Mouse (Mus musculus): ENCODE data around the gene Prss36. TPM values are rescaled to one million over a fixed set of nuclear protein-coding genes. Genes with fewer than 3 reads are reported as not detected.

The Prss36 gene
- polyA plus RNA-seq, 1 experiment, result 20.2 TPM

DNA sequence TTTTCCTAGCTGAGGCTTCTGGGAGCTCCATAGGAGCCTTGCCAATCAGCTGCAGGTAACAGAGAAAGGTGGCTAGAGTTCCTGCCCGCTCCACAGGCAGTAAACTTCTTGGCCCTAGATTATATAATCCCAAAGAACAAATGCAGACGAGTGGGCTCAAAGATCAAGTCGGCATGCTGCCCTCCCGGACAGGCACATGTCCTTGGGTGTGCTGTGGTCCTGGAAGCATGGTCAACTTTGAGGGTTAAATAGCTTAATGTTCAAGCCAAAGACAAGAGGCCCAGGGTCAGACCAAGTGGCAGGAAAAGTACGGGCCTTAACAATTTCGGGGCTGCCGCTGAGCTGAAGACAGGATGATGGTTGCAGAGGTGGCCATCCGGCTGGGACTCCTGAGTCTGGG is 20.5 kb downstream of the Prss36 start:
- no peak overlapping the region for H3K27ac ChIP-seq (replicated peaks; ENCODE audit: low read depth, low read length)
- no peaks in the 10 kb centered on the region for H3K4me1 ChIP-seq (ENCODE audit: control insufficient read depth, insufficient read depth, insufficient read length, low read length)
- no peak overlapping the region for H3K4me3 ChIP-seq (ENCODE audit: insufficient read depth, low read depth, low read length)

DNA sequence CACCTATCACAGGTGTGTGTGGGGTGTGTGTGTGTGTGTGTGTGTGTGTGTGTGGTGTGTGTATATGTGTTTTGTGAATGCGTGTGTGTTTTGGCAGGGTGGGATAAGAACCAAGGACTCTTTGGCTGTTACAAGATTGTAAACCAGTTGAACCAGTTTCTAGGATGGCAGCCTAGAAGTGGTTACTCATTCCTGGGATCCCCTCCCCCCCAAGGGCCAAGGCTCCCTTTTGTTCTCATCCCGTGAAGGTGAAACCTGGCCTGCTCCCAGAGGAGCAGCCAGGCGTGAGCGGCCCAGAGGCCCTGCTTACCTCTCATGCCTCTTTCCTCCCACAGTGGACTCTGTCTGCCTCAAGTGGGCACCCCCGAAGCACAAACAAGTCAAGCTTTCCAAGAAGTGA is 21.3 kb downstream of the Prss36 start:
- H3K27ac ChIP-seq (replicated peaks; ENCODE audit: low read depth, low read length), result no peak overlapping the region
- no peaks in the 10 kb centered on the region for H3K4me1 ChIP-seq (ENCODE audit: control insufficient read depth, insufficient read depth, insufficient read length, low read length)
- H3K4me3 ChIP-seq (ENCODE audit: insufficient read depth, low read depth, low read length), result no peak overlapping the region

DNA sequence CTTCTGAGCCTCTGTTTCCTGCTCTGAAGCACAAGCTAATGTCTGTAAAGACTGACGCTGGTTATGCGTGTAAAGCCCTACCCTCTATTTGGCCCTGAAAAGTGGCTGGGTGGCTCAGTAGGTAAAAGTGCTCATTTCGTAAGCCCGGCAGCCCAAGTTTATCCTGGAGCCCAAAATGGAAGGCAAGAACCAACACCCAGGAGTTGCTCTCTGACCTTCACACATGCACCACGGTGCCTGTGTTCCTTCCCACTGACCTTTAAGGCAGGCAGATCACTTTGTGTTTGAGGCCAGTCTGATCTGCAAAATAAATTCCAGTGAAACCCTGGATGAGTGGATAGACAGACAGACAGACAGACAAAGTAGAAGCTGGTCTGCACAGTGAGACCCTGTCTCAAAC is 22.8 kb downstream of the Prss36 start:
- H3K4me1 ChIP-seq (ENCODE audit: control insufficient read depth, insufficient read depth, insufficient read length, low read length), result no peaks in the 10 kb centered on the region
- H3K27ac ChIP-seq (replicated peaks; ENCODE audit: low read depth, low read length), result peak overlapping the region; percentile 19; the same call in 1 of the 2 replicates
- H3K4me3 ChIP-seq (ENCODE audit: insufficient read depth, low read depth, low read length), result no peak overlapping the region

DNA sequence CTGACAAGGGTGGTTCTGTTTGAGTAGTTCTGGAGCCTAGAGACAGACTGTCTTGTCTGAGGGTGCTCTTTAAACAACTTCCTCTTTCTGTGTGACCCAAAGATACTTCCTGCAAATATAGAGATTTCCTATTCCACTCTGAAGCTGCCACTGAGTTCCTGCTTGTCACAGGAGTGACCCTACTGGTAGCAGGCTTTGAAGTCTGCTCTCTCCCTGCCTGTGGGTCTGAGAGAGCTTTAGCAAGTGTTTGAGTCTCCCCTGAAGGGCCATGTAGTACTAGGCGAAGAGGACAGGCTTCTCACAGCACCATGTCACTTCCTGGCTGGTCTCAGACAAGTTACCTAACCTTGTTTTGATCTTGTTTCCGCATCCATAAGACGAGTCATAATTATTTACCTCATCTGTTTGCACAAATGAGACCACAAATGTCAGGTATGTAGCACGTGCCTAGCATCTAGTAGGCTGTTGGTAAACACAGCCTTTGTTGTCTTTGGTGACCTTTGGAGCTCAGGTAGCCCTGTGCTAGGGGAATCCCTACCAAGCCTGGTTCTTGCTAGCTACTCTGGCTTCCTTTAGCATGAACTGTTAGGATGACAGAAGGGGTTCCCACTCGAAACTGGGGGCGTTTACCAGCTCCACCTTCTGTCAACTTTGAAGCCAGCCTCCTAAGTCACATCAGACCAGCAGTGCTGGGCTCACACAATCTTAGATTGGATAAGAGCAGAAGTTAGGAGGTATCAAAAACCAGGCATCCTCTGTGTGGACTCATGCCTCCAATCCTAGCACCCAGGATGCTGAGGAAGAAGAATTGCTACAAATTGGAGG is 23.9 kb downstream of the Prss36 start:
- Histone ChIP-seq H3K27ac (replicated peaks; ENCODE audit: low read depth, low read length) (peak overlapping the region; percentile 59), H3K4me1 (ENCODE audit: control insufficient read depth, insufficient read depth, insufficient read length, low read length) (no peaks in the 10 kb centered on the region), H3K4me3 (ENCODE audit: insufficient read depth, low read depth, low read length) (no peak overlapping the region)

DNA sequence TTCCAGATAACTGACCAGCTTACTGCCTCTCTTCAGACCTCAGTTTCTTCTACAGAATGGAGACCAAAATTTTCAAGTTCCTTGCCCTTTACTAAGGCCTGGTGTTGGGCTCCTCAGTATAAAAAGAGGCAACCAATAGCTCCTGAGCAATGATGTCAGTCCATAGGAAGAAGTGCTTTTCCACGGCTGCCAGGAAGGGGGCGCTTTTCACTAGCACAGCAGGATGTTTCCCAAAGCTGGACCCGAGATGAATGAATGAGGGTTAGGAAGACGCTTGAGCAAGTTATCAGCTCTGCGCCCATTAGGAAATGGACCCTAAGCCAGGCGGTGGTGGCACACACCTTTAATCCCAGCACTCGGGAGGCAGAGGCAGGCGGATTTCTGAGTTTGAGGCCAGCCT is 25.0 kb downstream of the Prss36 start:
- H3K4me1 ChIP-seq (ENCODE audit: control insufficient read depth, insufficient read depth, insufficient read length, low read length), result no peaks in the 10 kb centered on the region
- no peak overlapping the region for H3K27ac ChIP-seq (replicated peaks; ENCODE audit: low read depth, low read length)
- no peak overlapping the region for H3K4me3 ChIP-seq (ENCODE audit: insufficient read depth, low read depth, low read length)

DNA sequence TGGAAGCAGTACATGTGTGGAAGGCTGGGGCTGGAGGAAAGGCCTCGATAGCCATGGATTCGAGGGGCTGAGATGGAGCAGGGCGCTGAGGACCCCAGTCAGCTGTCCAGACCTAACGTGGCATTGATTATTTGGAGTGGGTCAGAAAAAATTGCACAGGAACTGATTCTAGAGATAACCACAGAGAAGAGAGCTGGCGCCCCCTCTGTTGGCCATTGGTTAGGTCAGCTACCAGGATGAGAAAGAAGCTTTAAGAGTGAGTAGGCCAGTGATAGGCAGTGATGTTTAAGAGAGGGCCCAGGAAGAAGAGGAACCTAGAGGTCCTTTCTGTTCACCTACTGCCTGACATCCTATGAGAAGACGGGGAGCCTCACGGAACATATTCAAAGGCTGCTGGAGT is 27.2 kb downstream of the Prss36 start:
- H3K4me3 ChIP-seq (ENCODE audit: insufficient read depth, low read depth, low read length), result no peak overlapping the region
- no peaks in the 10 kb centered on the region for H3K4me1 ChIP-seq (ENCODE audit: control insufficient read depth, insufficient read depth, insufficient read length, low read length)
- no peak overlapping the region for H3K27ac ChIP-seq (replicated peaks; ENCODE audit: low read depth, low read length)

DNA sequence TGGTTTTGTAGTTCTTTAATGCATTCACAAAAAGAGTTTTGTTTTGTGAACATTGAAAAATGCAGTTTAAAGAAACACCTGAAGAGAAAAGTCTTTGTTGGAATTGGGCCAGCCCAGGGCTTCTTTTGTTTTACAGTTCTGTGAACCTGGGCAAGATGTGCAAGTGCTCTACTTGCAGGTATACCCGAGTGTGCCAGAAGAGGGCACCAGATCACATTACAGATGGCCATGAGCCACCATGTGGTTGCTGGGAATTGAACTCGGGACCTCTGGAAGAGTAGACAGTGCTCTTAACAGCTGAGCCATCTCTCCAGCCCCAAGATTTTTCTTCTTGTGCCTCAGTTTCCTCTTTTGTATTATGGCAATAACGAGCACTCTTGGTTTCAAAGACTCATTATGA is 28.3 kb downstream of the Prss36 start:
- H3K4me3 ChIP-seq (ENCODE audit: insufficient read depth, low read depth, low read length), result no peak overlapping the region
- no peaks in the 10 kb centered on the region for H3K4me1 ChIP-seq (ENCODE audit: control insufficient read depth, insufficient read depth, insufficient read length, low read length)
- no peak overlapping the region for H3K27ac ChIP-seq (replicated peaks; ENCODE audit: low read depth, low read length)

DNA sequence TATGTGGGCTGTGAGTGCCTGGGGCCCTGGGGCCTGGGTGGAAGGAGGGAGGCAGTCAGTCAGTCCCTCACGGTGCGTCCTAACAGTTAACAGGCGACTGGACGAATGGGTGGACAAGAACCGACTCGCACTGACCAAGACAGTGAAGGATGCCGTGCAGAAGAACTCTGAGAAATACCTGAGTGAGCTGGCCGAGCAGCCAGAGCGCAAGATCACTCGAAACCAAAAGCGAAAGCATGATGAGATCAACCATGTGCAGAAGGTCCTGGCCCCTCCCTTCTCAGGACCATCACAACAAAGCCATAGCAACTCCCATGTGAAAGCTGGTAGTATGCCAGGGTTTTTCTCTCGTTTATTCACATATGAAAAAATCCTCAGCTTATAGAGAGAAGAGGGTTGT is 31.2 kb downstream of the Prss36 start:
- H3K27ac ChIP-seq (replicated peaks; ENCODE audit: low read depth, low read length), result no peak overlapping the region
- no peaks in the 10 kb centered on the region for H3K4me1 ChIP-seq (ENCODE audit: control insufficient read depth, insufficient read depth, insufficient read length, low read length)
- no peak overlapping the region for H3K4me3 ChIP-seq (ENCODE audit: insufficient read depth, low read depth, low read length)

DNA sequence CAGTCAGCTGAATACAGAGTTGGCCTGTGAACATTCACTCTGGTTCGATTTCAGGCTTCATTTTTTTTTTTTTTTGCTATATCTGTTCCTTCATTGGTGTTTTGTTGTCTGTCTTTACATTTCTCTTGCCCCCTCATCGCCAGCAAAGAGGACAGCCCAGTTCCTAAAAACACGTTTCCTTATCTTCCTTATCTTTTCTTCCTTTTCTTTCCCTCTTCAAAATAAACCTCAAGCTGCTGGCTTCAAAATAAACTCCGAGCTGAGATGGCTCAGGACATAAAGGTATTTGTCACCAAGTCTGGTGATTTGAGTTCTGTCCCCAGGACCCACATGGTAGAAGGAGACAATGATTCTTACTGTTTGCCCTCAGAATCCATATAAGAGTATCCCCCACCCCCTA is 33.6 kb downstream of the Prss36 start:
- Histone ChIP-seq H3K4me1 (ENCODE audit: control insufficient read depth, insufficient read depth, insufficient read length, low read length) (peaks cover 5% of the 10 kb centered on the region), H3K4me3 (ENCODE audit: insufficient read depth, low read depth, low read length) (peak overlapping the region; percentile 81), H3K27ac (replicated peaks; ENCODE audit: low read depth, low read length) (no peak overlapping the region)

DNA sequence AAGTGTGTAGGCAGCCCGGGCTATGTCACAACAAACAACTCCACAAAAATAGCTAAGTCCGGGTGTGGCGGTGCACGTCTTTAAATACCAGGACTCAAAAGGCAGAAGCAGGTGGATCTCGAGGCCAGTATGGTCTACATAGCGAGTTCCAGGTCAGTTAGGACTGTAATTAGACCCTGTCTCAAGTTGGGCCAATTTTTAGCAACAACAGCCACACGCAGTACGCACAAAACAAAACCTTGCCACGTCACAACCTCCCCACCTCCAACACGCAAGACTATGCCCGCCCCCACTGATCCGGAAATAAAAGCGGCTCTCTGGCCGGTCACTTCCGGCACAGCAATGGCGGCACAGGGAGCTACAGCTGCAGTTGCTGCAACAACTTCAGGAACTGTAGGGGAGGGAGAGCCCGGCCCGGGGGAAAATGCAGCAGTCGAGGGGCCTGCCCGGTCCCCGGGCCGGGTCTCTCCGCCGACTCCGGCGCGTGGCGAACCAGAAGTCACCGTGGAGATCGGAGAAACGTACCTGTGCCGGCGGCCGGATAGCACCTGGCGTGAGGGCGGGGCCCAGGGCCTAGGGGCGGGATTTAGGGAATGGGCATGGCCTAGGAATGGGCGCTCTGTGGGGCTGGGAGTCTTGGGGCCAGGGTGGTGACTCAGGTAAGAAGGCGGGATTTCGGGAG is 34.2 kb downstream of the Prss36 start, which contains the start of gene Kat8:
TSS of gene Kat8 (plus strand) at position 327 of the 682 bp plus-strand sequence.
- Histone ChIP-seq H3K4me3 (ENCODE audit: insufficient read depth, low read depth, low read length) (peak within 1 kb of the TSS; percentile 81), H3K4me1 (ENCODE audit: control insufficient read depth, insufficient read depth, insufficient read length, low read length) (peaks cover 6% of the 10 kb centered on the region), H3K27ac (replicated peaks; ENCODE audit: low read depth, low read length) (peak within 1 kb of the TSS; percentile 88)

DNA sequence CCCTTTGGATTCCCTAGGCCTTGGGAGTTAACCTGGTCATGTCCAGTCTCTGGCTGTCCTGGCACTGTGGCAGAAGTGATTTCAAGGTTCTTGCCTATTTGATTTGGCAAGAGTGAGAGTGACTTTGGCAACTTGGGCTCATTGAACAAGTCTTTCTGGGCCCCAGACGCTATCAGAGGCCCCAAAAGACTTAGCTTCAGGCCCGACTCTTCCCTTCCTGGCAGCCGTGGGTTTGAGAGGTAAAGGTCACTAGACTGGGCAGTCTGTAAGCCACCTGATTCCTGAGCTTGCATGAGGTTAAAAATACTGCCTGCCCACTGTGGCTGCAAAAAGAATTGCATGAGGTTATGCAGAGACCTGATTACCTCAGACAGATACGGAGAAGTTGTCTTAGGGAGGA is 37.9 kb downstream of the Prss36 start:
- peaks cover 6% of the 10 kb centered on the region for H3K4me1 ChIP-seq (ENCODE audit: control insufficient read depth, insufficient read depth, insufficient read length, low read length)
- peak overlapping the region; percentile 87 for H3K27ac ChIP-seq (replicated peaks; ENCODE audit: low read depth, low read length)
- H3K4me3 ChIP-seq (ENCODE audit: insufficient read depth, low read depth, low read length), result no peak overlapping the region

DNA sequence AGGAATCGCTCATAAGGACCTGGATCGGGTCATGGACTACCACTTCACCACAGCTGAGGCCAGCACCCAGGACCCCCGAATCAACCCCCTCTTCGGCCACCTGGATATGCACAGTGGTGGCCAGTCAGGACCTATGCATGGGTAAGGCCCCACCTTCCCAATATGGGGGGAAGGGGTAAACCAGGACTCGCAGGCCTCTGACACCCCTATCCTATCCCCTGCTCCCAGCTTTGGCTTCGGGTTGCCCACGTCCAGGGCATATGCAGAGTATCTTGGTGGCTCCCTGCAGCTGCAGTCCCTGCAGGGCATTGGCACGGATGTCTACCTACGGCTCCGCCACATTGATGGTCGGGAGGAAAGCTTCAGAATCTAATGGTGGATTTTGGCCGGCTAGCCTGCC is 38.6 kb downstream of the Prss36 start:
- peaks cover 6% of the 10 kb centered on the region for H3K4me1 ChIP-seq (ENCODE audit: control insufficient read depth, insufficient read depth, insufficient read length, low read length)
- H3K27ac ChIP-seq (replicated peaks; ENCODE audit: low read depth, low read length), result peak overlapping the region; percentile 87
- H3K4me3 ChIP-seq (ENCODE audit: insufficient read depth, low read depth, low read length), result no peak overlapping the region

DNA sequence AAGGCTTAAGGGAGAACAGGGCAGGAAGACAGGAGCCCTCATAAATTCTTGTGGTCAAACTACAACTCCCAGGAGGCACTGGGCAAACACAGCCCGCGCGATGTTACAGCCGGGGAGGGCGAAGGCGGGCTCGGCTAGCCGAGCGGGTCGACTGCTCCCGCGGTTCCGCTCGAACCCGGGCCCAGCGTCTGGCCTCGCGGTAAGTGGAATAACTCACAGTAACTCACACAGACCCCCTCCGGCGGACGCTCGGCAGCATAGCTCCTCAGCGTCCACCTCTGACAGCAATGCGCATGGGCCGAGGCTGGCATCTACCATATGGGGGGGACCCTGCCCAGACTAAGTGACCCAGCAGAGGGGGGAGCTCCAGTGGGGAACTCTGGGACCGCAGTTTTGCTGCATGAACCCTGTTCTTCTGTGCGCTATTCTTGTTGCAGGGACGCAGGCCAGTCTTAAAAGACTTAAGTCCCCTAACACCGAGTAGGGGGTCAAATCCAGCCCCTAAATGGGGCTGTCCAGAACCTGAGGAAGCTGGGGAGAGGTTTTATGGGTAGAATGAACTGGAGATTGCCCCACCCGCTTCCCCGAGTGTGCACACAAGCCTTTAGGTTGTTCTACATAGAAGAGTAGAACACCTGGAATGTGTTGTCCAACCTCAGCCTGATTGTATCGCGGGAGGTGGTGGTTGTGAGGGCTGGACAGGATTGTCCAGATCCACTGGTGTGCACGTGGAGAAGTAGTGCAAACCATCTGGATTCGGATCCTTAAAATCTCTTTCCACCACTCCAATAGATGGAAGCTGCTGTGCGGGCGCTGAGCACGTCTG is 42.3 kb downstream of the Prss36 start, which contains the start of gene Bckdk:
TSS of gene Bckdk (plus strand) at position 112 of the 826 bp plus-strand sequence.
- H3K4me3 ChIP-seq (ENCODE audit: insufficient read depth, low read depth, low read length), result peak within 1 kb of the TSS; percentile 76
- H3K27ac ChIP-seq (replicated peaks; ENCODE audit: low read depth, low read length), result peak within 1 kb of the TSS; percentile 52
- H3K4me1 ChIP-seq (ENCODE audit: control insufficient read depth, insufficient read depth, insufficient read length, low read length), result peaks cover 6% of the 10 kb centered on the region

DNA sequence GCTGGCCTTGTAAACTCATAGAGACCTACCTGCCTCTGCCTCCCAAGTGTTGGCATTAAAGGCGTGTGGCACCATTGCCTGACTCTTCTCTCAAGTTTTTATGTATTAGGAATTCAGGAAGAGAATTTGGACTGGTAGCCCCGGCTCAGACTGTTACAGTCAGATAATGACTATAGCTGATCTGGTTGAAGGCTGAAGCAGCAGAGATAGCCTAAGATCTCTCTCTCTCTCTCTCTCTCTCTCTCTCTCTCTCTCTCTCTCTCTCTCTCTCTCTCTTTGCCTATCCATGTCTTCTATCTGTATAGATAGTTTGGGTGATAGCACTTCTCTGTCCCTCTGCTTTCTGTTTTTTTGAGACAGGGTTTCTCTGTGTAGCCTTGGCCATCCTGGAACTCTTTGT is 44.8 kb downstream of the Prss36 start:
- Histone ChIP-seq H3K27ac (replicated peaks; ENCODE audit: low read depth, low read length) (no peak overlapping the region), H3K4me1 (ENCODE audit: control insufficient read depth, insufficient read depth, insufficient read length, low read length) (no peaks in the 10 kb centered on the region)

DNA sequence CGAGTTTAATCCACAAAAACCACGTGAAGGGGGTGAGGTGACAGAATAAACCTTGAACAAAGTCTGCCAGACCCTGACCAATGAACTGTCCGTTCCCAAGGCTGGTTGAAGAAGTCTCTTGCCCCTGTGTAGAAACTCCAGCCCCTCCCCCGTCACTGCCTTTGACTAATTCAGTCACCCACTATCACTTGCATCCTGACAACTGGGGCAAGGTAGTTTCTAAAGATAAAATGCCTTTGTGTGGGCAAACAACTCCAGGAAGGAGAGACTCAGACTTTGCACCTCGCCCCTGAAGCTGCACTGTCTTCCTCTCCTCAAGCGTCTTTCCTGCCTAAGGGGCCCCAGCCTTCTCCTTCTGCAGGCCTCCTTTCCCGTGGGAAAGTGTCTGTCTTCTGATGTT is 46.5 kb downstream of the Prss36 start:
- H3K4me3 ChIP-seq (ENCODE audit: insufficient read depth, low read depth, low read length), result no peak overlapping the region
- no peaks in the 10 kb centered on the region for H3K4me1 ChIP-seq (ENCODE audit: control insufficient read depth, insufficient read depth, insufficient read length, low read length)
- H3K27ac ChIP-seq (replicated peaks; ENCODE audit: low read depth, low read length), result no peak overlapping the region

More for the DNA sequence above, 44.8 kb downstream of the Prss36 start:
- H3K4me3 ChIP-seq (ENCODE audit: insufficient read depth, low read depth, low read length), result no peak overlapping the region

All from brown adipose tissue, adult 24 weeks (tissue).